Mouse (Mus musculus) stomach, embryonic 16.5 days (tissue): ENCODE measurements around the gene Cyp2b23. TPM values are rescaled to one million over a fixed set of nuclear protein-coding genes. Genes with fewer than 3 reads are reported as not detected.
"Not testable (repeated sequence)": the region's sequence is repeated elsewhere in the genome, so short reads cannot be mapped to it uniquely, and the experiment has no call there.

Source experiments
- ATAC-seq: fragments of 200-750 bp; cut with Nextera tagmentation; 2 replicates; pipeline ENCODE4 v1.8.0; 2017; ENCODE audit warnings: moderate number of reproducible peaks, moderate TSS enrichment; ENCODE audit not compliant: insufficient read depth, low FRiP score
- H3K27ac ChIP-seq: fragments of 300-500 bp; sonication (generic); 2 replicates; pipeline ENCODE4 v1.5.1; 2014; ENCODE audit warnings: low read length
- H3K27me3 ChIP-seq: fragments of 300-500 bp; sonication (generic); 2 replicates; pipeline ENCODE4 v1.6.1; 2014; ENCODE audit warnings: low read length, control low read depth, mixed read lengths; ENCODE audit not compliant: control insufficient read depth, insufficient read depth
- H3K36me3 ChIP-seq: fragments of 300-500 bp; sonication (generic); 2 replicates; pipeline ENCODE4 v1.6.1; 2014; ENCODE audit warnings: low read length; ENCODE audit not compliant: control insufficient read depth, insufficient read depth
- H3K4me1 ChIP-seq: fragments of 300-500 bp; sonication (generic); 2 replicates; pipeline ENCODE4 v1.6.1; 2014; ENCODE audit warnings: low read length, control low read depth, mixed read lengths; ENCODE audit not compliant: control insufficient read depth, insufficient read depth
- H3K4me2 ChIP-seq: fragments of 300-500 bp; sonication (generic); 2 replicates; pipeline ENCODE4 v1.6.1; 2014; ENCODE audit warnings: low read depth, low read length, mixed read lengths
- H3K4me3 ChIP-seq: fragments of 300-500 bp; sonication (generic); replicated peaks from 2 replicates; pipeline ENCODE4 v1.5.1; 2014; ENCODE audit warnings: mild to moderate bottlenecking, low read length
- H3K9ac ChIP-seq: fragments of 300-500 bp; sonication (generic); 2 replicates; pipeline ENCODE4 v1.6.1; 2014; ENCODE audit warnings: low read length
- H3K9me3 ChIP-seq: fragments of 300-500 bp; sonication (generic); replicated peaks from 2 replicates; pipeline ENCODE4 v1.6.1; 2016; ENCODE audit warnings: low read length, control low read depth; ENCODE audit not compliant: control insufficient read depth
- WGBS: fragments of 180-500 bp; shearing (Covaris S2); extraction: QIAGEN DNeasy Blood & Tissue Kit; methylation state at CpG from one replicate; pipeline ENCODE4 v1.1.7; 2014; 5-methylcytosine and 5-hydroxymethylcytosine counted together
- polyA plus RNA-seq: library from polyadenylated mRNA; unstranded; fragments of >200 nt; fragmentation: Nextera tagmentation; extraction: Ambion mirVana; gene quantifications from 2 replicates; pipeline ENCODE4 v1.2.1, GENCODE M21; 2015

Gene Cyp2b23
- 0.14 TPM in 1 of 2 replicates, not detected in the other for polyA plus RNA-seq

DNA sequence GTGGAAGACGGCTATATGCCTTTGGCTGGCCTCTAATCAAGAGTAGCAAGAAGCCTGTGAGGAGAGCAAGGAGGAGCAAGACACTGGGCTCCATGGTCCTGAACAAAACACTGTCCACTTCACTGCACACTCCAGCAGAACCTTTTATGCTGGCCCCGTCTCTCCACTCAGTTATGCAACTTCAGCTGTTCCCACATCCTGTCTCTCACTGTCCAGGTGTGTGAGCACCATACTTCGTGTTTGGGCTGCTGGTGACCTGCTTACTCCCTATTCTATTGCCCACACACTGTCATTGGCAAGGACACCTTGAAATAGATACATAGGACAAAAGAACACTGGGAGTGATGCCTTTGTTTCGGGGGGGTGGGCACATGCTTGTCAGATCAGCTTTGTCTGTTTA lies at the start of gene Cyp2b23:
Gene Cyp2b23, minus strand, starts transcription at position 101 of the 400 bp plus-strand sequence.
- H3K4me3 ChIP-seq = no peak within 1 kb of the TSS
- no peak within 1 kb of the TSS for H3K9ac ChIP-seq
- H3K4me2 ChIP-seq = no peak within 1 kb of the TSS
- no peaks in the 10 kb centered on the region for H3K36me3 ChIP-seq
- H3K27me3 ChIP-seq = no peaks in the 10 kb centered on the region
- ATAC-seq = no peak
- H3K4me1 ChIP-seq = no peaks in the 10 kb centered on the region
- no peaks in the 10 kb centered on the region for H3K9me3 ChIP-seq
- no peak within 1 kb of the TSS for H3K27ac ChIP-seq
- WGBS = 70% methylated on average over 4 of the region's 4 CpGs

DNA sequence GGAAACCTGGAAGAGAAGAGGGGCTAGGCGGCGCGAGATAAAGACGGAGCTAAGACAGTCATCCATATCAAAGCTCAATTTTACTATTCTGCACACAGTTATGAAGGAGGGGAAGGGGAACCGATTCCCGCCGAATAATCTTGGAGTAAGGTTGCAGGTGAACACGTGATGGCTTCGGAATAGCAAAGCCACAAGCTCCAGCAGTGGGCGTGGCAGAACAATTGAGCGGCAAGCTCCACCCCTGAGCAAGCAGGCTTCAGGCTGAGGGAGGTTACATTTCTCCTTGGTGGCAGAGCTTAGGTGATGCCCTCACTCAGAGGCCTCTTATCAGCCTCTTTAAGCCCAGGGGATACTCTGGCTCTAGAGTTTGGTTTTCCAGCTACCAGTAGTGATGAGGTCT lies 24.8 kb upstream of the Cyp2b23 start:
- H3K27ac ChIP-seq = no peak overlapping the region
- 85% methylated on average over 11 of the region's 11 CpGs for WGBS

DNA sequence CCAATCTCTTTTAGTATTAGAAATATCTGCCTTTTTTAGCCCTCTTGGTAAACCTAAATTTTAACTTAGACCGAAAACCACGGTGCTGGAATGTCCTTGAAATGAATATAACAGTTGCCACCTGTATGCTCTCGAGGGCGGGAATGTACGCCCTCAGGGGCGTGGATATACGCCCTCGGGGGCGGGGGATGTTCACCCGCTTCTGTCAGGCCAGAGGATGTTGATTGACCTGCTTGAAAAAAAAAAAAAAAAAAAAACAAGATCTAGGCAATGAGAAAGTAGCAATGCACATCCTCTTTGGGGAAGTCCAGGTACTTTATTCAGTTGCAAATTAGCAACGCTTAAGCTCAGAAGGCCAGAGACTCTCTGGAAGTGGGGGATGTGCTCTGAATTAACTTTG lies 20.8 kb upstream of the Cyp2b23 start:
- no peaks in the 10 kb centered on the region for H3K4me1 ChIP-seq
- no peak overlapping the region for H3K9ac ChIP-seq
- H3K36me3 ChIP-seq = no peaks in the 10 kb centered on the region
- no peak overlapping the region for H3K27ac ChIP-seq
- H3K9me3 ChIP-seq = no peaks in the 10 kb centered on the region
- H3K27me3 ChIP-seq = no peaks in the 10 kb centered on the region
- no peak overlapping the region for H3K4me2 ChIP-seq
- no peak for ATAC-seq
- no peak overlapping the region for H3K4me3 ChIP-seq
- WGBS = 36% methylated on average over 11 of the region's 11 CpGs

More for the DNA sequence above, 24.8 kb upstream of the Cyp2b23 start:
- ATAC-seq = no peak
- Histone ChIP-seq H3K27me3 (no peaks in the 10 kb centered on the region), H3K4me3 (no peak overlapping the region), H3K4me2 (no peak overlapping the region), H3K9ac (no peak overlapping the region), H3K4me1 (no peaks in the 10 kb centered on the region), H3K36me3 (no peaks in the 10 kb centered on the region), H3K9me3 (no peaks in the 10 kb centered on the region)

DNA sequence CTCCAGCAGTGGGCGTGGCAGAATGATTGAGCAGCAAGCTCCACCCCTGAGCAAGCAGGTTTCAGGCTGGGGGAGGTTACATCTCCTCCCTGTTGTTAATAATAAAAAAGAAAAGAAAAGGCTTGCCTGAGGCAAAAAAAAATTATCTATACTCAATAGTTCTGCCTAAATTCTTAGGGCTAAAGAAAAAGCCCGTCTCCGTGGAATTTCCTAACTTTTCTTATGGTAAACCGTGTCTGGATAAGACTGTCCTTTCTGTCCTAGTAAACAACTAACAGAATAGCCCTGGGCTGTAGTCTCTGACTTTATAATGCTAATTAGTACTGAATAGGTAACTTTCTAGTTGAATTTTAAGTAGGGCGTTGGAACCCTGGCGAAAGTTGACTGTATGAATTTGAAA lies 20.0 kb upstream of the Cyp2b23 start:
- H3K9ac ChIP-seq, H3K4me1 ChIP-seq, H3K9me3 ChIP-seq, H3K27ac ChIP-seq, H3K36me3 ChIP-seq, H3K27me3 ChIP-seq, H3K4me3 ChIP-seq, ATAC-seq, H3K4me2 ChIP-seq: not testable (repeated sequence)
- 47% methylated on average over 6 of the region's 6 CpGs for WGBS

DNA sequence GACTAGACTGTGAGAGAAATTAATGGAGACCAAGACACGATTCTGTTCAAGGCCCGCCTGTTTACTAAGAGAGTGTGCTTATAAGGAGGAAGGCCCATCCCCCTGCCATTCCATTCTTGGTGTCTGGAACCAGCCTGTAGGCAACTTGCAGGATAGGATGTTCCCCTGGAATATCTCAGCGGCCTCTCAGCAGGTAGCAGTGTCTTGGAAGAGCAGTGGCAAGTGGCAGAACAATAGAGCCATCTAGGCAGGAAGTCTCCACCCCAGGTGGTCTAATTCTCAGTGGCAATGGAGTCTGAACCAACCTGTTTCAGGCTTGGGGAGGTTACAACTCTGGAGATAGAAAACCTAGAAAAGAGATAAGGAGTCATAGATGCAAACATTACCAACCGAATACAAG lies 13.9 kb upstream of the Cyp2b23 start:
- H3K9ac ChIP-seq = no peak overlapping the region
- H3K4me3 ChIP-seq = no peak overlapping the region
- H3K27me3 ChIP-seq = no peaks in the 10 kb centered on the region
- no peaks in the 10 kb centered on the region for H3K36me3 ChIP-seq
- WGBS = 68% methylated on average over 4 of the region's 4 CpGs
- no peaks in the 10 kb centered on the region for H3K9me3 ChIP-seq
- no peaks in the 10 kb centered on the region for H3K4me1 ChIP-seq
- no peak overlapping the region for H3K27ac ChIP-seq
- no peak for ATAC-seq
- H3K4me2 ChIP-seq = no peak overlapping the region

DNA sequence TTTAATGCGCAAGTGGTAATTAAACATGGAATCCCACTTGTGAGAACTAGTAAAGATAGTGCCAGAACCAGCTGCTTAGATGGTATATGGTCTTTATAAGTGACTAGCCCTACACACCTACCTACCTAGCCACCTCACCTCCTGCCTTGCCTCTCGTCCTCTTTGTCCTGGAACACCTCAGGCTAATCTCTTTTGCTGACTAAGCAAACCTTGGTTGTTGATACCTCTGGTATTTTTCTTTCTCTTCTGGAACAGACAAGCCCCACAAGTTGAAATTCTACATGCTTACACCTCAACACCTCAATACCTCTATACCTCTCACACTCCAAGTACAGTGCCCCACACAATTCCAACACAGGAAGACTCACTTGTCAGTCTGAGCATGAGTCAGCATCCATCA lies 524 bp downstream of the Cyp2b23 start:
- WGBS = 74% methylated on average over 2 of the region's 2 CpGs
- H3K9ac ChIP-seq = no peak overlapping the region
- H3K36me3 ChIP-seq = no peaks in the 10 kb centered on the region
- no peaks in the 10 kb centered on the region for H3K9me3 ChIP-seq
- H3K4me2 ChIP-seq = no peak overlapping the region
- ATAC-seq = no peak
- no peak overlapping the region for H3K27ac ChIP-seq
- H3K27me3 ChIP-seq = no peaks in the 10 kb centered on the region
- no peaks in the 10 kb centered on the region for H3K4me1 ChIP-seq
- no peak overlapping the region for H3K4me3 ChIP-seq

DNA sequence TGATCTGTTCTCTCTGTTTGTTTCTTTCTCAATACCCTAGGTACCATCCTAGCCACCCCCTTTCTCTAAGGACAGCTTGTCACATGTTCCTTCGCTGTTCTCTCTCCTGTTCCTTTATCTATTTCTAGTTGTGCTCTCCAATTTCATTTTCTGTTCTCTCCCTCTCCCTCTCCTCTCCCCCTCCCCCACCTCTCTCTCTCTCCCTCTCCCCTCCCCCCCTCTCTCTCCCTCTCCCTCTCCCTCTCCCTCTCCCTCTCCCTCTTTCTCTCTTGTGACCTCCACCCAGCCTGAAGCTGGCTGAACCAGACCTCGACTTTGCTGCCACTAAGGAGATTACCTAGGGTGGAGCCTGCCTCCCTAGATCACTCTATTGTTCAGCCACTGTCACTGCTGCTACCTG lies 18.8 kb downstream of the Cyp2b23 start:
- H3K9me3 ChIP-seq, H3K4me2 ChIP-seq, ATAC-seq, H3K36me3 ChIP-seq, H3K9ac ChIP-seq, H3K4me1 ChIP-seq, H3K4me3 ChIP-seq, H3K27ac ChIP-seq, H3K27me3 ChIP-seq: not testable (repeated sequence)
- WGBS = 36% methylated on average over 2 of the region's 2 CpGs

DNA sequence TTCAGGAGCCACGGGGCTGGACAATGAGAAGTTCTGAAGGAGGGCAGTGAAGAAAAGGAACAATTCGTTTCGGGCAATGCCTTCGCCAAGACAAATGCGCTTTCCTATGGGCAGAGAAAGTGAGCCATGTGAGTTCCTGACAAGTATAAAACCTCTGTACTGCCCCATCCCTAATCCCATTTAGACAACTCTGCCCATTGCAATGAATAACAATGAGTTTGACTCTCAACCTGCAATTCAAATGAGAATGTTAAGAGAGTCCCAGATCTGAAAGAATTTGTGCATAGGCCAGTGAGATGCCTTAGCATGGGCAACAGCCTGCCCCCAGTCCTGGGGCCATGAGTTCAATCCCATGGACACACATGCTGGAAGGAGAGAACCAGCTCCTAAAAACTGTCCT lies 20.2 kb downstream of the Cyp2b23 start:
- Histone ChIP-seq H3K4me2 (no peak overlapping the region), H3K4me3 (no peak overlapping the region), H3K9me3 (0 out of 2 replicates have a peak, but pooled peaks cover 5% of the 10 kb centered on the region), H3K27ac (no peak overlapping the region), H3K36me3 (no peaks in the 10 kb centered on the region), H3K9ac (no peak overlapping the region), H3K27me3 (no peaks in the 10 kb centered on the region), H3K4me1 (no peaks in the 10 kb centered on the region)
- 89% methylated on average over 5 of the region's 5 CpGs for WGBS
- ATAC-seq = no peak

DNA sequence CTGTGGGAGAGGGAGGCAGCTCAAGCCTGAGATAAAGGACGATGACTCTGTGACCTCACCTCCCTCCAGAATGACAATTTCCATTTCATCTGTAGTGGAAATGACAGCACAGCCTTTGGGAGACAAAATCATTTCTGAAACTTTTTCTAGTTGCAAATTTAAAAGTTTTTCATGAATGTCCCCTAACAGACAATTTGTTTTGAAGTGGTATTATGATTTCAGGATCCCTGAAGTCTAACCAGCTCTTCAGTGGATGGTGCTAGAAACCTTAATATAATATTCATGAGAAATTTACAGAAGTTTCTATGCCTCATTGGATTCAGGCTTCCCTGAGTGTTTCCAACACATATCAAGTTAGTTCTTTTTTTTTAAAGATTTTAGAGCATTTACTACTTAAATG lies 67.9 kb downstream of the Cyp2b23 start, which contains the start of gene Vmn1r185:
Gene Vmn1r185, minus strand, starts transcription at position 101 of the 400 bp plus-strand sequence.
- ATAC-seq = not testable (repeated sequence)

More for the DNA sequence above, 67.9 kb downstream of the Cyp2b23 start, which contains the start of gene Vmn1r185:
- not testable (repeated sequence) for H3K36me3 ChIP-seq, H3K27ac ChIP-seq, H3K27me3 ChIP-seq, H3K4me2 ChIP-seq, H3K4me1 ChIP-seq, H3K9me3 ChIP-seq, H3K9ac ChIP-seq, H3K4me3 ChIP-seq
- 63% methylated on average over 1 of the region's 1 CpGs for WGBS
